Mouse (Mus musculus) testis, adult 2 months (tissue): Measurements from ENCODE around the gene Itgb8. TPM values are rescaled to one million over a fixed set of nuclear protein-coding genes. Genes with fewer than 3 reads are reported as not detected.

ENCODE experiments used
- H3K27ac ChIP-seq: fragments of 200-500 bp; 2 replicates; pipeline ENCODE4 v1.5.1; 2012; ENCODE audit warnings: low read depth, low read length; ENCODE audit not compliant: control insufficient read depth, insufficient read depth
- H3K27me3 ChIP-seq: fragments of 200-500 bp; 2 replicates; pipeline ENCODE4 v1.6.1; 2012; ENCODE audit warnings: mild to moderate bottlenecking, low read length, moderate library complexity; ENCODE audit not compliant: control insufficient read depth, insufficient read depth
- H3K36me3 ChIP-seq: fragments of 200-500 bp; 2 replicates; pipeline ENCODE4 v1.6.1; 2012; ENCODE audit warnings: mild to moderate bottlenecking, low read length; ENCODE audit not compliant: control insufficient read depth, insufficient read depth
- H3K4me1 ChIP-seq: fragments of 200-500 bp; 2 replicates; pipeline ENCODE4 v1.6.1; 2012; ENCODE audit warnings: low read length; ENCODE audit not compliant: control insufficient read depth, insufficient read depth
- H3K4me3 ChIP-seq: fragments of 200-500 bp; 2 replicates; pipeline ENCODE4 v1.5.1; 2012; ENCODE audit warnings: low read depth, mild to moderate bottlenecking, low read length, moderate library complexity, mixed read lengths; ENCODE audit not compliant: control insufficient read depth
- CTCF ChIP-seq: fragments of 200-500 bp; IDR thresholded peaks from 2 replicates; pipeline ENCODE4 v1.5.1; 2012; ENCODE audit warnings: low read depth, mild to moderate bottlenecking, inconsistent platforms, low read length, moderate library complexity; ENCODE audit not compliant: control insufficient read depth, insufficient read depth, insufficient replicate concordance
- POLR2A ChIP-seq: fragments of 200-500 bp; IDR thresholded peaks from 2 replicates; pipeline ENCODE4 v1.6.1; 2012; ENCODE audit warnings: low read depth, mild to moderate bottlenecking, inconsistent platforms, low read length, moderate library complexity; ENCODE audit not compliant: control insufficient read depth
- polyA plus RNA-seq: library from polyadenylated mRNA; depleted of rRNA; stranded (reverse); fragments of >200 nt; gene quantifications from 2 replicates; pipeline ENCODE4 v1.2.3, GENCODE M21; 2012; rRNA removed

Gene Itgb8
- polyA plus RNA-seq, 1 experiment = 0.15 TPM

- H3K27me3 ChIP-seq = no peaks in the 10 kb centered on the region
- H3K36me3 ChIP-seq = no peaks in the 10 kb centered on the region
- H3K27ac ChIP-seq = no peak overlapping the region
- H3K4me1 ChIP-seq = no peaks in the 10 kb centered on the region
- TF ChIP-seq CTCF (no peak), POLR2A (no peak)
- H3K4me3 ChIP-seq = no peak overlapping the region
Observed at GRCm38 (mm10) chr12:119137946-119138345, 100.7 kb downstream of the Itgb8 start.

GRCm38 (mm10) chr12:119113522-119114135 lies 125.0 kb downstream of the Itgb8 start:
- H3K4me3 ChIP-seq = no peak overlapping the region
- no peak overlapping the region for H3K27ac ChIP-seq
- TF ChIP-seq POLR2A (no peak), CTCF (no peak)
- H3K4me1 ChIP-seq = no peaks in the 10 kb centered on the region
- no peaks in the 10 kb centered on the region for H3K27me3 ChIP-seq
- no peaks in the 10 kb centered on the region for H3K36me3 ChIP-seq

DNA sequence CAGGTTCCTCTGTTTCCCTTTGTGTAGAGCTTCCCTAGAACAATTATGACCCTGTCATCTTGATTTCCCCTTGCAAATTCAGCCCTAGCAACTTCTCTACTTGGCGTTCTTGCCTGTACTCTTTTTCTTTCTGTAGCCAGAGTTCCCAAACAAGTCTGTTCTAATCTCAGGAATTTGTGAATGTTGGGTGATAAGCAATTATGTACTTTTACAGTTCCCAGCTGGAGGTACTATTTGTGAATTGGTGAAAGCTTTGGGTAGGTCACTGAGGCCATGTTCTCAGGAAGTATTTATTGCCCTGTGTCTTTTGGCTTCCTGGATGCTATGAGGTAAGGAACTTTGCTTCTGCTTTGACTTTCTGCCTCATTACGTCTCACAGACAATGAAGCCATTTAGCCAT lies 128.5 kb downstream of the Itgb8 start:
- Histone ChIP-seq H3K36me3 (no peaks in the 10 kb centered on the region), H3K27me3 (no peaks in the 10 kb centered on the region), H3K4me1 (no peaks in the 10 kb centered on the region), H3K4me3 (no peak overlapping the region), H3K27ac (no peak overlapping the region)
- no peak for TF ChIP-seq POLR2A
- no peak for TF ChIP-seq CTCF

Other genes starting within 250 kb of the Itgb8 start
- gene Macc1, start 75.5 kb upstream of the Itgb8 start, polyA plus RNA-seq = 0.06 and 0.30 TPM in 2 replicates